Mouse (Mus musculus): Measurements from ENCODE around the gene Zmat5. TPM values are rescaled to one million over a fixed set of nuclear protein-coding genes. Genes with fewer than 3 reads are reported as not detected.

Gene Zmat5
- 48.1 and 53.6 TPM in 2 replicates for polyA plus RNA-seq (2016; fragmentation: Nextera tagmentation; extraction: Ambion mirVana)

- WGBS, result 0% methylated on average over 47 of the region's 47 CpGs
- H3K4me2 ChIP-seq, result peak within 1 kb of the TSS; percentile 92
- peak within 1 kb of the TSS; percentile 87 for H3K27ac ChIP-seq (ENCODE audit: poor library complexity, severe bottlenecking)
- H3K9me3 ChIP-seq (replicated peaks), result no peaks in the 10 kb centered on the region; the same call in 1 of the 2 replicates
- no peaks in the 10 kb centered on the region for H3K27me3 ChIP-seq (replicated peaks)
- peak within 1 kb of the TSS; percentile 89 for H3K4me3 ChIP-seq
- ATAC-seq (ENCODE audit: insufficient number of reproducible peaks, low FRiP score), result peak; percentile 97
- H3K9ac ChIP-seq, result peak within 1 kb of the TSS; percentile 95
- peaks cover 12% of the 10 kb centered on the region for H3K4me1 ChIP-seq (replicated peaks)
- H3K36me3 ChIP-seq, result peaks cover 28% of the 10 kb centered on the region
Observed at GRCm38 (mm10) chr11:4704072-4704964, at the start of gene Zmat5, which contains the start of gene Uqcr10. TSS of gene Zmat5 (plus strand) at chr11:4704678. TSS of gene Uqcr10 (minus strand) at chr11:4704342.

GRCm38 (mm10) chr11:4659818-4660217, 44.7 kb upstream of the Zmat5 start:
- Histone ChIP-seq H3K4me3 (no peak overlapping the region), H3K9ac (no peak overlapping the region), H3K9me3 (replicated peaks) (no peaks in the 10 kb centered on the region), H3K4me1 (replicated peaks) (no peaks in the 10 kb centered on the region), H3K36me3 (peaks cover 80% of the 10 kb centered on the region), H3K27ac (ENCODE audit: poor library complexity, severe bottlenecking) (no peak overlapping the region), H3K27me3 (replicated peaks) (no peaks in the 10 kb centered on the region), H3K4me2 (no peak overlapping the region)
- peak; percentile 72 for ATAC-seq (ENCODE audit: insufficient number of reproducible peaks, low FRiP score)
- WGBS, result 69% methylated on average over 1 of the region's 1 CpGs

GRCm38 (mm10) chr11:4660309-4661025, 44.0 kb upstream of the Zmat5 start:
- no peak overlapping the region for H3K4me3 ChIP-seq
- no peak overlapping the region for H3K27ac ChIP-seq (ENCODE audit: poor library complexity, severe bottlenecking)
- no peak overlapping the region for H3K4me2 ChIP-seq
- H3K27me3 ChIP-seq (replicated peaks), result no peaks in the 10 kb centered on the region
- no peaks in the 10 kb centered on the region for H3K4me1 ChIP-seq (replicated peaks)
- no peaks in the 10 kb centered on the region for H3K9me3 ChIP-seq (replicated peaks)
- ATAC-seq (ENCODE audit: insufficient number of reproducible peaks, low FRiP score), result no peak
- H3K9ac ChIP-seq, result no peak overlapping the region
- 74% methylated on average over 7 of the region's 7 CpGs for WGBS
- H3K36me3 ChIP-seq, result peaks cover 74% of the 10 kb centered on the region

- 69% methylated on average over 4 of the region's 4 CpGs for WGBS
Observed at GRCm38 (mm10) chr11:4661324-4661723, 43.2 kb upstream of the Zmat5 start.

GRCm38 (mm10) chr11:4661871-4662495, 42.5 kb upstream of the Zmat5 start:
- no peak overlapping the region for H3K9ac ChIP-seq
- no peaks in the 10 kb centered on the region for H3K27me3 ChIP-seq (replicated peaks)
- 83% methylated on average over 10 of the region's 10 CpGs for WGBS
- no peaks in the 10 kb centered on the region for H3K9me3 ChIP-seq (replicated peaks)
- no peak overlapping the region for H3K4me3 ChIP-seq
- no peak for ATAC-seq (ENCODE audit: insufficient number of reproducible peaks, low FRiP score)
- no peak overlapping the region for H3K27ac ChIP-seq (ENCODE audit: poor library complexity, severe bottlenecking)
- H3K4me1 ChIP-seq (replicated peaks), result no peaks in the 10 kb centered on the region
- H3K4me2 ChIP-seq, result no peak overlapping the region
- peaks cover 64% of the 10 kb centered on the region for H3K36me3 ChIP-seq

More at GRCm38 (mm10) chr11:4661324-4661723, 43.2 kb upstream of the Zmat5 start:
- Histone ChIP-seq H3K4me2 (no peak overlapping the region), H3K4me1 (replicated peaks) (no peaks in the 10 kb centered on the region), H3K27me3 (replicated peaks) (no peaks in the 10 kb centered on the region), H3K27ac (ENCODE audit: poor library complexity, severe bottlenecking) (no peak overlapping the region), H3K36me3 (peaks cover 65% of the 10 kb centered on the region), H3K4me3 (no peak overlapping the region), H3K9me3 (replicated peaks) (no peaks in the 10 kb centered on the region), H3K9ac (0 out of 2 replicates have a peak overlapping the region, but pooled peaks have one; percentile 36)
- ATAC-seq (ENCODE audit: insufficient number of reproducible peaks, low FRiP score), result peak; percentile 90

GRCm38 (mm10) chr11:4662496-4662878, 42.0 kb upstream of the Zmat5 start:
- no peaks in the 10 kb centered on the region for H3K4me1 ChIP-seq (replicated peaks)
- no peak overlapping the region for H3K4me3 ChIP-seq
- H3K27ac ChIP-seq (ENCODE audit: poor library complexity, severe bottlenecking), result no peak overlapping the region
- no peak overlapping the region for H3K9ac ChIP-seq
- no peak overlapping the region for H3K4me2 ChIP-seq
- ATAC-seq (ENCODE audit: insufficient number of reproducible peaks, low FRiP score), result no peak
- H3K9me3 ChIP-seq (replicated peaks), result no peaks in the 10 kb centered on the region
- H3K36me3 ChIP-seq, result peaks cover 62% of the 10 kb centered on the region
- 91% methylated on average over 11 of the region's 11 CpGs for WGBS
- no peaks in the 10 kb centered on the region for H3K27me3 ChIP-seq (replicated peaks)

- H3K9me3 ChIP-seq (replicated peaks), result no peaks in the 10 kb centered on the region
- ATAC-seq (ENCODE audit: insufficient number of reproducible peaks, low FRiP score), result no peak
Observed at GRCm38 (mm10) chr11:4671736-4672135, 32.7 kb upstream of the Zmat5 start.

GRCm38 (mm10) chr11:4674593-4674992, 29.9 kb upstream of the Zmat5 start:
- no peaks in the 10 kb centered on the region for H3K27me3 ChIP-seq (replicated peaks)
- no peak overlapping the region for H3K27ac ChIP-seq (ENCODE audit: poor library complexity, severe bottlenecking)
- no peak overlapping the region for H3K4me2 ChIP-seq
- peaks cover 25% of the 10 kb centered on the region for H3K4me1 ChIP-seq (replicated peaks)
- 100% methylated on average over 1 of the region's 1 CpGs for WGBS
- H3K4me3 ChIP-seq, result no peak overlapping the region
- H3K9me3 ChIP-seq (replicated peaks), result no peaks in the 10 kb centered on the region
- peaks cover 67% of the 10 kb centered on the region for H3K36me3 ChIP-seq
- ATAC-seq (ENCODE audit: insufficient number of reproducible peaks, low FRiP score), result no peak
- no peak overlapping the region for H3K9ac ChIP-seq

More at GRCm38 (mm10) chr11:4671736-4672135, 32.7 kb upstream of the Zmat5 start:
- Histone ChIP-seq H3K4me2 (no peak overlapping the region), H3K27me3 (replicated peaks) (no peaks in the 10 kb centered on the region), H3K4me1 (replicated peaks) (peaks cover 11% of the 10 kb centered on the region), H3K27ac (ENCODE audit: poor library complexity, severe bottlenecking) (no peak overlapping the region), H3K36me3 (peaks cover 59% of the 10 kb centered on the region), H3K9ac (no peak overlapping the region), H3K4me3 (no peak overlapping the region)
- 79% methylated on average over 4 of the region's 4 CpGs for WGBS

- no peak overlapping the region for H3K27ac ChIP-seq (ENCODE audit: poor library complexity, severe bottlenecking)
- WGBS, result 91% methylated on average over 6 of the region's 6 CpGs
- no peaks in the 10 kb centered on the region for H3K27me3 ChIP-seq (replicated peaks)
- H3K36me3 ChIP-seq, result peaks cover 71% of the 10 kb centered on the region
- H3K4me3 ChIP-seq, result no peak overlapping the region
- ATAC-seq (ENCODE audit: insufficient number of reproducible peaks, low FRiP score), result no peak
- no peak overlapping the region for H3K4me2 ChIP-seq
- peaks cover 30% of the 10 kb centered on the region for H3K4me1 ChIP-seq (replicated peaks)
- no peaks in the 10 kb centered on the region for H3K9me3 ChIP-seq (replicated peaks)
- H3K9ac ChIP-seq, result no peak overlapping the region
Observed at GRCm38 (mm10) chr11:4675126-4675562, 29.3 kb upstream of the Zmat5 start.

GRCm38 (mm10) chr11:4675693-4676092, 28.8 kb upstream of the Zmat5 start:
- no peak overlapping the region for H3K4me2 ChIP-seq
- ATAC-seq (ENCODE audit: insufficient number of reproducible peaks, low FRiP score), result no peak
- no peaks in the 10 kb centered on the region for H3K9me3 ChIP-seq (replicated peaks)
- H3K27ac ChIP-seq (ENCODE audit: poor library complexity, severe bottlenecking), result no peak overlapping the region
- H3K4me1 ChIP-seq (replicated peaks), result peaks cover 32% of the 10 kb centered on the region
- no peak overlapping the region for H3K4me3 ChIP-seq
- peaks cover 70% of the 10 kb centered on the region for H3K36me3 ChIP-seq
- H3K27me3 ChIP-seq (replicated peaks), result no peaks in the 10 kb centered on the region
- 92% methylated on average over 6 of the region's 6 CpGs for WGBS
- H3K9ac ChIP-seq, result no peak overlapping the region
